Mouse (Mus musculus) adrenal gland, adult 2 months (tissue): ENCODE data around the gene Cnpy4. TPM values are rescaled to one million over a fixed set of nuclear protein-coding genes. Genes with fewer than 3 reads are reported as not detected.
"Not testable (repeated sequence)": the region's sequence is repeated elsewhere in the genome, so short reads cannot be mapped to it uniquely, and the experiment has no call there.

Experiments
- DNase-seq: peaks from one replicate; pipeline ENCODE4 v3.0.0; 2021
- microRNA-seq, 2 experiments: library from miRNA; unstranded; fragments of <30 nt; microRNA quantifications; one replicate each; pipeline ENCODE4 v1.2.0; 2021
- polyA plus RNA-seq: library from polyadenylated mRNA; depleted of rRNA; stranded (reverse); fragments of >200 nt; gene quantifications from 2 replicates; pipeline ENCODE4 v1.2.3, GENCODE M21; 2012; rRNA removed
- total RNA-seq, 2 experiments: library from RNA; stranded (reverse); gene quantifications; 2 replicates each; pipeline ENCODE4 v1.2.3; 2021

Gene Cnpy4
- total and polyA plus RNA-seq, 3 experiments = 1.1 to 28.7 (median 18.1) TPM

DNA sequence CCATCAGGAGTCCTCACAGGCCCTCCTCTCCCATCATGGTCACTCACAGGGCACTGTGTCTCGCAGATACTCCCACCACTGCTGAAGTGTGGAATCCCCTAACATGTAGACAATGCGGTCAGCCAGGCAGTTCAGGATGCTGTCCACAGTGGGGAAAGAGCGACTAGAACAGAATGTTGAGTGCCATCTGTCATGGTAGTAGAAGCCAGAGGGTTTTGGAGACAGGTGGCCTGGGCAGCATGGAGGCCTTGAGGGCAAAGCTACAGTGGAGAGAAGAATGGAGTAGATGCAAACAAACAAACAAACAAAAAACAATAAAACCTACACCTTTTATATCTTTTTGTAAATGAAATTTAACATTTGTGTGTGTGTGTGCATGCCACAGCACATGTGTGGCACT is 14.8 kb downstream of the Cnpy4 start:
- no peak for DNase-seq

GRCm38 (mm10) chr5:138207253-138207652 is 20.0 kb downstream of the Cnpy4 start:
- DNase-seq = peak; percentile 45

DNA sequence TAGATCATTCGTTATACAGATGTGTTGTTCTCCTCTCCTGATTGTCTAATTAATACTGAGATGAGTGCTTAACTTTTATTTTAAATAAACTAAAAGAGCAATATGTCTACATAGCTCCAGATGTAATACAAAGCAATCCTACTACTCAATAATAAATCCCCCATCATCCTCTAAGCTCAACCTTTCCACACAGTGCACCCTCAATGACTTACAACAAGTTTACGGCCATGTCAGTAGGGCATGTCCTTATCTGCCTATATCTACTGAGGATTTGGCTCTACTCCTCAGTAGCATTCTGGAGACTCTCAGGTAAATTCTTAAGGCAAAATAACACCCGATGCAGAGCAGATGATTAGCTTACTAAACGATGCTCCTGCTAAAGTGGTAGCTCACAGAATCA is 20.6 kb downstream of the Cnpy4 start:
- DNase-seq = no peak

DNA sequence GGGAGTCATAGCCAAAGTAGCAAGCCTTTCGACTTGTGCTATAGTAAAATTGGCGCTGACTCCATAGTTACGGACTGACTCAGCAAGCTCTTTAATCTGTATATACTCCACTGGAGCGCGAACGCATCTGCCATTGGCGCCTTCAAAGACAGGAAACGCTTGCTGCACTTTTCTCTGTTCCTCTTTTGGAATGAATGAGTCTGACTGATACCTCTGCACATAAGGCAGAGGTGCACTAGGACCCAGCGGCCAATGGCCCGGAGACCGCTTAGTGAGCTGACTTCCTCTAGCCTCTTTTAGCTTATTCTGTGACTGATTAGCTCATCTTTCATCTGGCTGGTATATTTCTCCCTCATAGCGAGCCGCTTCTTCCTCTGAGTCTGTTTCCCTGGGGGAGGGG is 29.3 kb downstream of the Cnpy4 start:
- DNase-seq = not testable (repeated sequence)

DNA sequence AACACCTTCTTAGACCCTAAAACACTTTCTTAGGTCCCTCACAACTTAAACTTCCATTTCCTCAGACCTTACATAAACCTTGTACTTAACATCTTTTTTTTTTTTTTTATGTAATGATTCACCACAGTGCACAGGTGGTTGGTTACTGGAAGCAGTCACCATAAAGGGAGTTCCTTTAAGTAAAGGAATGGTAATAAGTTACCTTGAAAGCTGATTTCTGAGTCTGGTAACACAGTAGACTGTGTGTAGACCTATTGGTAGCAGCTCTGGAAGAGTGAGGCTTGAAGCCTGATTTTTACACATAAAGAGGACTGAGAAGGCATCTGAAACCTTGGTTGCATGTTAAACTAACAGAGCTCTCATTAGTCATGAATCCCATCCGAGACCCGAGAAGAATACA is 32.6 kb downstream of the Cnpy4 start:
- DNase-seq = no peak

DNA sequence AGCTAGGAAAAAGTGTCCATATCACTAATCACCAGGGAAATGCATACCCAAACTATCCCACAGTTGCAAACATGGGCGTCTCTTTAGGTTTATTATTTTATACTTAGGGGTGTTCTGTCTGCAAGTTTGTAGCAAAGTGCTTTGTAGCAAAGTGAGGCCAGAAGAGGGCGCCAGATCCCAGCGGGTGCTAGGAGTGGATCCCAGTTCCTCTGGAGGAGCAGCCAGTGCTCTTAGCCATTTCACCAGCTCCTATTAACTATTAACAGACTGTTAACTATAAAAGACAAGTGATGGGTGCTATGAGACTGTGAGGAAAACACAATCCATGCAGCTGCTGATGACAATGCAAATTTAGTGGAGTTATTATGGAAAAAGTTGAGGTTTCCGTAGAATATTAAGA is 34.8 kb downstream of the Cnpy4 start:
- DNase-seq = peak; percentile 89

DNA sequence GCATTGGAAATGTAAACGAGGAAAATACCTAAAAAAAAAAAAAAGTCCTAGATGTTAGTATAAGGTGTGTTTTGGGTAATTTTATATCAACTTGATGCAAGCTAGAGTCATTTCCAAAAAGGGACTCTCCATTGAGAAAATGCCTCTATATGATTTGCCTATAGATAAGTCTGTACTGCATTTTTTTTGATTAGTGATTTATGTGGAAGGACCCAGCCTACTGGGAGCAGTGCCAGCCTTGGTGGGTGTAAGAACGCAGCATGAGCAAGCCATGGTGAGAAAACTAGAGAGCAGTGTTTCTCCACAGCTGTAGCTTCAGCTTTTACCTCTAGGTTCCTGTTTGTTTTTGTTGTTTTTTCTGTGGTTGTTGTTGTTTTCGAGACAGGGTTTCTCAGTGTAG is 36.0 kb downstream of the Cnpy4 start:
- DNase-seq = no peak

DNA sequence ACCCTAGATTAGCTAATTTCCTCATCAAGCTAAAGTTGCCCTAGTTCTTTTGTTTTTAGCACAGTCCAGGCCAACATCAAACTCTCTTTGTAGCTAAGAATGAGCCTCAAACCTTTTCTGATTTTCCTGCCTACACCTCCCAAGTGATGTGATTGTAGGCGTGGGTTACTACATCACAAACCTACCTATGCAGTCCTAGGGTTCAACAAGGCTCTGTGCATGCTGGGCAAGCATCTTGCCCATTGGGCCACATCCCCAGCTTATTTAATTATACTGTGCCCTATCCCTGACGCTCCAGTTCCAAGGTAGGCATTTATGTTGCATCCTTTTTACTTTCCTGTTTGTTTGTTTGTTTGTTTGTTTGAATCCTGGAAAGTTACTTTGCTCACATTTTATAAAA is 38.4 kb downstream of the Cnpy4 start, which contains the start of gene Nxpe5:
Nxpe5 (plus strand) TSS at position 199 of the 400 bp plus-strand sequence.
- DNase-seq = no peak

GRCm38 (mm10) chr5:138226491-138226890 is 39.2 kb downstream of the Cnpy4 start:
- no peak for DNase-seq

GRCm38 (mm10) chr5:138227367-138227766 is 40.1 kb downstream of the Cnpy4 start:
- DNase-seq = no peak

- DNase-seq = peak; percentile 19
These were observed 40.7 kb downstream of the Cnpy4 start for GRCm38 (mm10) chr5:138228026-138228425.

DNA sequence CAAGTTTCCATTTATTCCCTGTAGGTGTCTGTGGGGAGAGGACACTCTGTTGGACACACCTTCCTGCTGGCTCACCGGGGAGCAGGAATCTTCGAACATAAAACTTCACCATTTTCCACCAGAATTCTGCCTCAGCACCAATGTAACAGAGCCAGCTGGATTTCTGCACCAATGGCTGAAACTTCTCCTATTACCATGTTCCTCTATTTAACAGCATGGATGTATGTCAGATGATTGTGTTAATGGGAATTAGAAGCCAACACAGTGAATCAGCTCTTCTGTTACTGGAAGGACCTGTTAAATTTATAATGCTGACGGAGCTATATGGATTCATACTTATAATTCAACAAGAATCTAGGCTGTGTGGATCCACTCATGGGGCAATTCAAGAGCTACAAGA is 42.2 kb downstream of the Cnpy4 start:
- no peak for DNase-seq

- no peak for DNase-seq
These were observed 46.5 kb downstream of the Cnpy4 start for GRCm38 (mm10) chr5:138233778-138234177.

DNA sequence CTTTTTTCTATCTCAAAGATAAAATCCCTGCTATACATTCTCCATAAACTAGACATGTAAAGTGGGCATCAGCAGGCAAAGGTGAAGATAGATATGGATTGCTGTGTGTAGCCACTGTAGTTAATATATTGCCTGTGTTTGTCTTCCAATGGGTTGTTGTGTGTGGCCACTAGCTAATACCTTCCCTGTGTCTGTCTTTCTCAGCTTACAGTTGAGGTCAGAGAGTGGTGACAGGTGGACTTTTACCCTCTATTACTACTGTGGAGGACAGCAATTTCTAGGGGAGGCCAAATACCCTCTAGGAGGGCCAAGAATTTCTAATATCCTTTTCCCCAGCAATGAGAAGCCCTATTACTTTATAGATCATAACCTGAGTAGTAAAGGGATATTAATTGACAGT is 46.9 kb downstream of the Cnpy4 start:
- DNase-seq = no peak

GRCm38 (mm10) chr5:138241511-138241910 is 54.2 kb downstream of the Cnpy4 start:
- peak; percentile 50 for DNase-seq

Small RNA genes lying within 50 kb of the gene (microRNA-seq; reads per million reads assigned to microRNA genes)
- gene Mir106b (754 to 950 reads per million in 2 experiments), gene Mir25 (220 to 244 reads per million in 2 experiments), gene Mir93 (2,301 to 2,408 reads per million in 2 experiments)

Other genes with a start within 250 kb of the Cnpy4 start
- gene Gjc3, start 224.4 kb upstream of the Cnpy4 start, total RNA-seq = under 1 TPM; 0.06 to 0.38 TPM
- 0.03 and 0.19 TPM in 2 replicates for gene Gjc3, start 224.4 kb upstream of the Cnpy4 start, polyA plus RNA-seq
- gene Azgp1, start 206.0 kb upstream of the Cnpy4 start, total RNA-seq = 1 to 10 TPM in 1 of 2 experiments, under 1 TPM in 1; 0.83 to 4.2 TPM
- gene Azgp1, start 206.0 kb upstream of the Cnpy4 start, polyA plus RNA-seq = 0.18 and 0.72 TPM in 2 replicates
- gene Smok3a, start 166.2 kb upstream of the Cnpy4 start, total RNA-seq = not detected
- not detected in 2 replicates for gene Smok3a, start 166.2 kb upstream of the Cnpy4 start, polyA plus RNA-seq
- not detected for gene Smok3b, start 166.1 kb upstream of the Cnpy4 start, total RNA-seq
- gene Smok3b, start 166.1 kb upstream of the Cnpy4 start, polyA plus RNA-seq = not detected in 2 replicates
- not detected for gene Smok3c, start 134.3 kb upstream of the Cnpy4 start, total RNA-seq
- not detected in 2 replicates for gene Smok3c, start 134.3 kb upstream of the Cnpy4 start, polyA plus RNA-seq
- 10 to 100 TPM; 33.9 to 40.2 TPM for gene Zkscan1, start 102.4 kb upstream of the Cnpy4 start, total RNA-seq
- 2.7 and 3.4 TPM in 2 replicates for gene Zkscan1, start 102.4 kb upstream of the Cnpy4 start, polyA plus RNA-seq
- gene Zscan21, start 70.6 kb upstream of the Cnpy4 start, total RNA-seq = 10 to 100 TPM; 14.8 to 16.7 TPM
- 4.0 and 5.3 TPM in 2 replicates for gene Zscan21, start 70.6 kb upstream of the Cnpy4 start, polyA plus RNA-seq
- 10 to 100 TPM; 11.0 to 11.5 TPM for gene Zfp113, start 31.7 kb upstream of the Cnpy4 start, total RNA-seq
- gene Zfp113, start 31.7 kb upstream of the Cnpy4 start, polyA plus RNA-seq = 6.2 and 10.5 TPM in 2 replicates
- gene Cops6, start 26.4 kb upstream of the Cnpy4 start, total RNA-seq = 100 to 1,000 TPM; 132 to 160 TPM
- 44.6 and 49.2 TPM in 2 replicates for gene Cops6, start 26.4 kb upstream of the Cnpy4 start, polyA plus RNA-seq
- 10 to 100 TPM; 19.4 to 20.1 TPM for gene Ap4m1, start 15.5 kb upstream of the Cnpy4 start, total RNA-seq
- 24.9 and 27.7 TPM in 2 replicates for gene Ap4m1, start 15.5 kb upstream of the Cnpy4 start, polyA plus RNA-seq
- 10 to 100 TPM; 22.8 to 23.1 TPM for gene Mcm7, start 15.1 kb upstream of the Cnpy4 start, total RNA-seq
- 17.9 and 21.6 TPM in 2 replicates for gene Mcm7, start 15.1 kb upstream of the Cnpy4 start, polyA plus RNA-seq
- gene Taf6, start within 50 bp of the Cnpy4 start, total RNA-seq = 10 to 100 TPM; 41.7 to 44.7 TPM
- gene Taf6, start within 50 bp of the Cnpy4 start, polyA plus RNA-seq = 63.3 and 72.2 TPM in 2 replicates
- gene Mblac1, start 6.8 kb downstream of the Cnpy4 start, total RNA-seq = 10 to 100 TPM in 1 of 2 experiments, 1 to 10 TPM in 1; 5.0 to 11.9 TPM
- gene Mblac1, start 6.8 kb downstream of the Cnpy4 start, polyA plus RNA-seq = 9.6 and 11.1 TPM in 2 replicates
- under 1 TPM; 0.29 to 0.66 TPM for gene Nxpe5, start 38.4 kb downstream of the Cnpy4 start, total RNA-seq
- 0.17 and 0.20 TPM in 2 replicates for gene Nxpe5, start 38.4 kb downstream of the Cnpy4 start, polyA plus RNA-seq
- gene Lamtor4, start 68.0 kb downstream of the Cnpy4 start, total RNA-seq = 10 to 100 TPM; 72.3 to 99.9 TPM
- gene Lamtor4, start 68.0 kb downstream of the Cnpy4 start, polyA plus RNA-seq = 184 and 189 TPM in 2 replicates
- 10 to 100 TPM; 24.3 to 28.4 TPM for gene BC037034, start 76.5 kb downstream of the Cnpy4 start, total RNA-seq
- 93.4 and 115 TPM in 2 replicates for gene BC037034, start 76.5 kb downstream of the Cnpy4 start, polyA plus RNA-seq
- gene Gal3st4, start 85.4 kb downstream of the Cnpy4 start, total RNA-seq = under 1 TPM; 0.12 to 0.28 TPM
- gene Gal3st4, start 85.4 kb downstream of the Cnpy4 start, polyA plus RNA-seq = 0.07 TPM in 2 replicates
- gene Gm43720, start 92.5 kb downstream of the Cnpy4 start, total RNA-seq = not detected
- not detected in 2 replicates for gene Gm43720, start 92.5 kb downstream of the Cnpy4 start, polyA plus RNA-seq
- gene Gpc2, start 92.5 kb downstream of the Cnpy4 start, total RNA-seq = under 1 TPM; 0.35 to 0.63 TPM
- gene Gpc2, start 92.5 kb downstream of the Cnpy4 start, polyA plus RNA-seq = 2.3 and 3.1 TPM in 2 replicates
- gene Stag3, start 92.8 kb downstream of the Cnpy4 start, total RNA-seq = under 1 TPM in 1 of 2 experiments, not detected in 1; 0.06 TPM
- gene Stag3, start 92.8 kb downstream of the Cnpy4 start, polyA plus RNA-seq = 0.68 TPM in 1 of 2 replicates, not detected in the other
- under 1 TPM in 1 of 2 experiments, not detected in 1; 0.55 TPM for gene Pvrig, start 154.5 kb downstream of the Cnpy4 start, total RNA-seq
- gene Pvrig, start 154.5 kb downstream of the Cnpy4 start, polyA plus RNA-seq = 0.09 and 0.10 TPM in 2 replicates